8 mouse cellular contexts compared by ENCODE assay signal in genomic region chr5:115651821-115652220, GRCm38 (mm10). TPM values are rescaled to one million over a fixed set of nuclear protein-coding genes. Genes with fewer than 3 reads are reported as not detected.
DNase-seq lines count a peak whose midpoint lies in the region; ATAC-seq and TF ChIP-seq lines count a peak whose summit lies in the region.
"Had no signal": no experiment of that assay in that cellular context is flagged by ENCODE, and none has a peak within 500 bp of the region (broad histone marks: within the 10 kb centered on the region; RNA-seq: fewer than 3 reads in every experiment).

No protein-coding gene starts in this region.

- WGBS in forebrain, embryonic 14.5 days, result 91% methylated on average over 10 of the region's 10 CpGs
- 87% methylated on average over 10 of the region's 10 CpGs for WGBS in intestine, embryonic 16.5 days
- 90% methylated on average over 10 of the region's 10 CpGs for WGBS in neural tube, embryonic 13.5 days

- DNase-seq in left cerebral cortex, adult 2 months (ENCODE audit: extremely low spot score in 1 of 2, low spot score in 2 of 2), result no peak
- DNase-seq in left cerebral cortex, postnatal 14 days (ENCODE audit: low spot score in 2 of 2), result no peak
- no peak for DNase-seq in forebrain, embryonic 14.5 days (ENCODE audit: low spot score)
- no peak for DNase-seq in embryo, embryonic 9.5 days (ENCODE audit: extremely low spot score)
- DNase-seq: kidney, adult 18-20 months had no signal

- H3K4me3 ChIP-seq in left cerebral cortex, adult 2 months, result peak overlapping the region; percentile 55
- H3K4me3 ChIP-seq in forebrain, embryonic 14.5 days (ENCODE audit: low read depth, low read length), result no peak overlapping the region
- H3K4me3 ChIP-seq in intestine, embryonic 16.5 days (ENCODE audit: low read length), result no peak overlapping the region
- H3K4me3 ChIP-seq in neural tube, embryonic 13.5 days, result peak overlapping the region; percentile 44

- peaks cover 6% of the 10 kb centered on the region for H3K4me1 ChIP-seq in forebrain, embryonic 14.5 days (ENCODE audit: control insufficient read depth, insufficient read depth, low read length)
- peaks cover 9% of the 10 kb centered on the region for H3K4me1 ChIP-seq in intestine, embryonic 16.5 days (ENCODE audit: control insufficient read depth, insufficient read depth, low read length)
- peaks cover 22% of the 10 kb centered on the region for H3K4me1 ChIP-seq in neural tube, embryonic 13.5 days (replicated peaks)

- H3K9ac ChIP-seq in forebrain, embryonic 14.5 days (ENCODE audit: low read length), result no peak overlapping the region
- peak overlapping the region; percentile 30; the same call in 1 of the 2 replicates for H3K9ac ChIP-seq in intestine, embryonic 16.5 days (ENCODE audit: low read depth, low read length)
- peak overlapping the region; percentile 77 for H3K9ac ChIP-seq in neural tube, embryonic 13.5 days

- peak overlapping the region; percentile 72; the same call in 1 of the 2 replicates for H3K4me2 ChIP-seq in forebrain, embryonic 14.5 days (ENCODE audit: low read length)
- H3K4me2 ChIP-seq in intestine, embryonic 16.5 days (ENCODE audit: low read depth, low read length), result peak overlapping the region; percentile 83; the same call in 1 of the 2 replicates
- H3K4me2 ChIP-seq in neural tube, embryonic 13.5 days, result peak overlapping the region; percentile 71

- TF ChIP-seq CTCF in left cerebral cortex, adult 2 months (IDR thresholded peaks at IDR 0.05), result no peak

- intact Hi-C loops in left cerebral cortex, adult 2 months (cut with DNase I), result loop anchor here (2.0 to 5.0 kb wide), 2 partner anchors 79 to 255 kb away; partner anchors contain the start of gene Bicdl1
- intact Hi-C loops in left cerebral cortex, postnatal 14 days (cut with DNase I), result loop anchor here (2.0 to 10.0 kb wide), 2 partner anchors 81 to 253 kb away; no protein-coding TSS in a partner anchor

- H3K9me3 ChIP-seq in forebrain, embryonic 14.5 days (replicated peaks; ENCODE audit: control insufficient read depth, low read length), result no peaks in the 10 kb centered on the region
- H3K9me3 ChIP-seq in intestine, embryonic 16.5 days (ENCODE audit: control insufficient read depth, low read length), result no peaks in the 10 kb centered on the region
- H3K9me3 ChIP-seq in neural tube, embryonic 13.5 days, result no peaks in the 10 kb centered on the region

- no peak for ATAC-seq in forebrain, embryonic 14.5 days
- ATAC-seq in intestine, embryonic 16.5 days, result no peak
- no peak for ATAC-seq in neural tube, embryonic 13.5 days (ENCODE audit: low read depth)
- no peak for ATAC-seq in activated CD4-positive, CD25-positive, alpha-beta regulatory T cell, adult 4 months

- H3K27ac ChIP-seq in left cerebral cortex, adult 2 months, result peak overlapping the region; percentile 79; the same call in 1 of the 2 replicates
- no peak overlapping the region for H3K27ac ChIP-seq in forebrain, embryonic 14.5 days (ENCODE audit: low read depth, low read length)
- 0 out of 2 replicates have a peak overlapping the region, but pooled peaks have one; percentile 84 for H3K27ac ChIP-seq in intestine, embryonic 16.5 days (ENCODE audit: low read length)
- peak overlapping the region; percentile 85 for H3K27ac ChIP-seq in neural tube, embryonic 13.5 days (replicated peaks)

- peaks cover 26% of the 10 kb centered on the region for H3K36me3 ChIP-seq in forebrain, embryonic 14.5 days (ENCODE audit: control insufficient read depth, insufficient read depth, low read length)
- H3K36me3 ChIP-seq in intestine, embryonic 16.5 days (ENCODE audit: control insufficient read depth, insufficient read depth, low read length), result 0 out of 2 replicates have a peak, but pooled peaks cover 5% of the 10 kb centered on the region
- H3K36me3 ChIP-seq in neural tube, embryonic 13.5 days, result peaks cover 40% of the 10 kb centered on the region

- no peaks in the 10 kb centered on the region for H3K27me3 ChIP-seq in forebrain, embryonic 14.5 days (replicated peaks; ENCODE audit: control insufficient read depth, insufficient read depth, low read length)
- no peaks in the 10 kb centered on the region for H3K27me3 ChIP-seq in intestine, embryonic 16.5 days (replicated peaks; ENCODE audit: control insufficient read depth, insufficient read depth, low read length)
- H3K27me3 ChIP-seq in neural tube, embryonic 13.5 days, result no peaks in the 10 kb centered on the region

RNA-seq across cellular contexts. Expression of gene Rab35, which starts 20.1 kb away (rescaled TPM):
- 100 to 1,000 TPM in 1 of 2 experiments, 10 to 100 TPM in 1; 99.5 to 101 TPM for total RNA-seq in left cerebral cortex, adult 2 months (2021)
- 10 to 100 TPM; 85.5 to 86.3 TPM for total RNA-seq in left cerebral cortex, postnatal 14 days (2021)
- 17.7 and 18.7 TPM in 2 replicates for polyA plus RNA-seq in forebrain, embryonic 14.5 days (2014; fragmentation: Nextera tagmentation; extraction: Ambion mirVana)
- polyA plus RNA-seq in intestine, embryonic 16.5 days (2015; fragmentation: Nextera tagmentation; extraction: Ambion mirVana), result 4.4 and 5.1 TPM in 2 replicates
- polyA plus RNA-seq in neural tube, embryonic 13.5 days (2015; fragmentation: Nextera tagmentation; extraction: Ambion mirVana), result 17.1 and 18.5 TPM in 2 replicates
- polyA plus RNA-seq in activated CD4-positive, CD25-positive, alpha-beta regulatory T cell, adult 4 months (2017; shearing (Covaris generic)), result 1 to 10 TPM; 8.0 to 8.5 TPM

Comparison
In these comparisons a context has a peak if more than half of its experiments do, and no peak if none do; other contexts are left out.
1. H3K4me3 ChIP-seq: peak in left cerebral cortex, adult 2 months (single experiment) and neural tube, embryonic 13.5 days (single experiment); none in forebrain, embryonic 14.5 days (single experiment) and intestine, embryonic 16.5 days (single experiment).
2. Peak in every context shown above with its lines, with median percentiles within 50 percentile points of each other: H3K4me2 ChIP-seq.